Comparison of ENCODE assay signal across 21 mouse cellular contexts in the genomic region with DNA sequence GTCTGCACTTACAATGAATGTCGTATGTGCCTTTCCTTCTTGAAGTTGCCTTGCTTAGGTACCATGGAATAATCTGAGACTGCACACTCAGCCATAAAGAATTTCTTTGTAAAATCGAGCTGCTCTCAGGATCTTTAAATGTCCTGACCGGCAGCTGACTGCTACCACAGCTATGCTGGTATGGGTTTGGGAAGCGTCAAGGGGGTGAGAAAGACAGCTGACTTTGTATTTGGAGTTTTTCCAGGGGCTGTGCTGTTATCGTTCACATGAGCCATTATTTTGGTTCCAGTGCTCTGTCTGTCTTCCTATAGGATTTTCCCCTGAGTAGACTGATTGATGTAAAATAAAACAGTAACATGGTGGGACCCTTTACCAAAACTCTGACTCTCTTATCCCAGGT.
DNase-seq lines count a peak whose midpoint lies in the region; ATAC-seq and TF ChIP-seq lines count a peak whose summit lies in the region.
"Had no signal": no experiment of that assay in that cellular context is flagged by ENCODE, and none has a peak within 500 bp of the region (broad histone marks: within the 10 kb centered on the region; RNA-seq: fewer than 3 reads in every experiment).

No protein-coding gene starts in this region.

- no peaks in the 10 kb centered on the region for H3K9me3 ChIP-seq in lung, embryonic 14.5 days (ENCODE audit: low read depth, low read length)
- H3K9me3 ChIP-seq in lung, postnatal 0 days (ENCODE audit: low read length), result no peaks in the 10 kb centered on the region
- H3K9me3 ChIP-seq: G1E had no signal

- H3K4me2 ChIP-seq in lung, embryonic 14.5 days, result no peak overlapping the region
- no peak overlapping the region for H3K4me2 ChIP-seq in lung, postnatal 0 days (replicated peaks; ENCODE audit: low read depth, low read length)
- H3K4me2 ChIP-seq in myocyte (ENCODE audit: low read depth), result no peak overlapping the region

- 35% methylated on average over 5 of the region's 5 CpGs for WGBS in heart, adult 2 months
- WGBS in lung, embryonic 14.5 days, result 42% methylated on average over 5 of the region's 5 CpGs
- WGBS in lung, postnatal 0 days, result 54% methylated on average over 5 of the region's 5 CpGs

- ATAC-seq in lung, embryonic 14.5 days (ENCODE audit: insufficient read depth), result no peak
- no peak for ATAC-seq in lung, postnatal 0 days
- ATAC-seq: activated CD4-positive, CD25-positive, alpha-beta regulatory T cell, adult 4 months; CD4-positive, CD25-positive, alpha-beta regulatory T cell, adult 4 months; Patski had no signal

- no peaks in the 10 kb centered on the region for H3K27me3 ChIP-seq in heart, adult 2 months (ENCODE audit: control insufficient read depth, insufficient read depth, low read length)
- no peaks in the 10 kb centered on the region for H3K27me3 ChIP-seq in lung, embryonic 14.5 days (ENCODE audit: insufficient read depth, low read length)
- no peaks in the 10 kb centered on the region for H3K27me3 ChIP-seq in lung, postnatal 0 days (replicated peaks; ENCODE audit: insufficient read depth, low read length)
- no peaks in the 10 kb centered on the region for H3K27me3 ChIP-seq in myocyte (ENCODE audit: control insufficient read depth, insufficient read depth, insufficient read length)
- H3K27me3 ChIP-seq: CH12.LX had no signal

- H3K4me1 ChIP-seq in heart, adult 2 months (ENCODE audit: control insufficient read depth, insufficient read depth, low read length), result no peaks in the 10 kb centered on the region
- H3K4me1 ChIP-seq in lung, embryonic 14.5 days (ENCODE audit: insufficient read depth), result no peaks in the 10 kb centered on the region
- H3K4me1 ChIP-seq in lung, postnatal 0 days (ENCODE audit: insufficient read depth, low read depth, low read length), result no peaks in the 10 kb centered on the region

- no peak overlapping the region for H3K9ac ChIP-seq in heart, adult 2 months (ENCODE audit: low read depth, low read length)
- H3K9ac ChIP-seq in lung, embryonic 14.5 days, result no peak overlapping the region
- H3K9ac ChIP-seq in lung, postnatal 0 days (replicated peaks; ENCODE audit: low read depth), result no peak overlapping the region

- no peak for TF ChIP-seq CTCF in heart, adult 2 months (IDR thresholded peaks at IDR 0.05)
- TF ChIP-seq CTCF in lung, embryonic 14.5 days (IDR thresholded peaks at IDR 0.05; ENCODE audit: low read depth), result no peak
- no peak for TF ChIP-seq CTCF in lung, postnatal 0 days (IDR thresholded peaks at IDR 0.05)

- no peak for TF ChIP-seq POLR2A in heart, adult 2 months (IDR thresholded peaks at IDR 0.05; ENCODE audit: insufficient read depth, low read depth, low read length)
- TF ChIP-seq POLR2A in myocyte (IDR thresholded peaks at IDR 0.05; ENCODE audit: insufficient read length, low read depth), result no peak

- no peak overlapping the region for H3ac ChIP-seq in myocyte (ENCODE audit: control insufficient read depth, insufficient read length)

- H3K27ac ChIP-seq in heart, adult 2 months, result no peak overlapping the region
- no peak overlapping the region for H3K27ac ChIP-seq in lung, embryonic 14.5 days (ENCODE audit: low read depth)
- H3K27ac ChIP-seq in lung, postnatal 0 days (ENCODE audit: low read length), result no peak overlapping the region

- H3K4me3 ChIP-seq in heart, adult 2 months, result no peak overlapping the region
- no peak overlapping the region for H3K4me3 ChIP-seq in lung, embryonic 14.5 days (ENCODE audit: low read depth, low read length)
- H3K4me3 ChIP-seq in lung, postnatal 0 days (ENCODE audit: low read depth, low read length), result no peak overlapping the region
- H3K4me3 ChIP-seq in myocyte, result no peak overlapping the region

- H3K79me2 ChIP-seq in heart, adult 2 months (replicated peaks; ENCODE audit: control insufficient read depth, insufficient read depth, low read length), result no peaks in the 10 kb centered on the region
- H3K79me2 ChIP-seq in myocyte (ENCODE audit: control insufficient read depth, insufficient read depth), result no peaks in the 10 kb centered on the region

- DNase-seq in heart, adult 11 months, result peak; percentile 65
- DNase-seq in heart, adult 2 months, result no peak
- peak; percentile 27 for DNase-seq in lung, embryonic 14.5 days
- DNase-seq in lung, postnatal 0 days (ENCODE audit: low spot score), result no peak
- DNase-seq in yolk sac, embryonic 10.5 days (ENCODE audit: low spot score), result no peak
- DNase-seq: adrenal gland, adult 2 months; adrenal gland, adult 8-10 months; adrenal gland, postnatal 10 days; adrenal gland, postnatal 14 days; adrenal gland, postnatal 25 days; adrenal gland, postnatal 36 days; B cell, adult 2 months; cerebellum, adult 11 months; cerebellum, adult 11-12 months; cerebellum, adult 18-20 months had no signal

- TF ChIP-seq EP300 in heart, adult 2 months (IDR thresholded peaks at IDR 0.05; ENCODE audit: insufficient read depth, low read depth, low read length), result no peak
- TF ChIP-seq EP300 in lung, postnatal 0 days (IDR thresholded peaks at IDR 0.05), result no peak

- intact Hi-C loops in heart, adult 2 months (cut with DNase I), result no loop called here

- no peaks in the 10 kb centered on the region for H3K36me3 ChIP-seq in heart, adult 2 months (ENCODE audit: control insufficient read depth, insufficient read depth, low read length)
- no peaks in the 10 kb centered on the region for H3K36me3 ChIP-seq in lung, embryonic 14.5 days (ENCODE audit: insufficient read depth)
- H3K36me3 ChIP-seq in lung, postnatal 0 days (ENCODE audit: insufficient read depth, low read length), result no peaks in the 10 kb centered on the region
- H3K36me3 ChIP-seq in myocyte (ENCODE audit: control insufficient read depth, insufficient read depth), result no peaks in the 10 kb centered on the region
- H3K36me3 ChIP-seq: G1E had no signal

TF ChIP-seq in myocyte, 11 proteins besides CTCF, POLR2A, EP300 and RAD21:
- TF ChIP-seq MYOD1 (IDR thresholded peaks at IDR 0.05; ENCODE audit: control insufficient read depth in 1 of 3, insufficient read length in 2 of 3, low read depth in 2 of 3), result peak in 1 of 3 experiments; percentile 66
- TF ChIP-seq MYOG (IDR thresholded peaks at IDR 0.05; ENCODE audit: control insufficient read depth in 1 of 3, insufficient read depth in 1 of 3, insufficient read length in 2 of 3, low read depth in 2 of 3), result peak in 2 of 3 experiments; percentile 48 to 65
- TF ChIP-seq SRF (IDR thresholded peaks at IDR 0.05; ENCODE audit: control insufficient read depth, insufficient read length, low read depth), result no peak
- TF ChIP-seq REST (IDR thresholded peaks at IDR 0.05; ENCODE audit: insufficient read depth, insufficient read length), result no peak
- TF ChIP-seq E2F4 (IDR thresholded peaks at IDR 0.05; ENCODE audit: insufficient read depth), result no peak
TF ChIP-seq in myocyte: peak in this region for 2.

Comparison
In these comparisons a context has a peak if more than half of its experiments do, and no peak if none do; other contexts are left out.
1. DNase-seq: peak in heart, adult 11 months (single experiment) and lung, embryonic 14.5 days (single experiment); none in heart, adult 2 months (0 of 2), lung, postnatal 0 days (single experiment) and yolk sac, embryonic 10.5 days (single experiment).